Mouse (Mus musculus): Measurements from ENCODE around the gene Iqgap2.

Iqgap2 gene

DNA sequence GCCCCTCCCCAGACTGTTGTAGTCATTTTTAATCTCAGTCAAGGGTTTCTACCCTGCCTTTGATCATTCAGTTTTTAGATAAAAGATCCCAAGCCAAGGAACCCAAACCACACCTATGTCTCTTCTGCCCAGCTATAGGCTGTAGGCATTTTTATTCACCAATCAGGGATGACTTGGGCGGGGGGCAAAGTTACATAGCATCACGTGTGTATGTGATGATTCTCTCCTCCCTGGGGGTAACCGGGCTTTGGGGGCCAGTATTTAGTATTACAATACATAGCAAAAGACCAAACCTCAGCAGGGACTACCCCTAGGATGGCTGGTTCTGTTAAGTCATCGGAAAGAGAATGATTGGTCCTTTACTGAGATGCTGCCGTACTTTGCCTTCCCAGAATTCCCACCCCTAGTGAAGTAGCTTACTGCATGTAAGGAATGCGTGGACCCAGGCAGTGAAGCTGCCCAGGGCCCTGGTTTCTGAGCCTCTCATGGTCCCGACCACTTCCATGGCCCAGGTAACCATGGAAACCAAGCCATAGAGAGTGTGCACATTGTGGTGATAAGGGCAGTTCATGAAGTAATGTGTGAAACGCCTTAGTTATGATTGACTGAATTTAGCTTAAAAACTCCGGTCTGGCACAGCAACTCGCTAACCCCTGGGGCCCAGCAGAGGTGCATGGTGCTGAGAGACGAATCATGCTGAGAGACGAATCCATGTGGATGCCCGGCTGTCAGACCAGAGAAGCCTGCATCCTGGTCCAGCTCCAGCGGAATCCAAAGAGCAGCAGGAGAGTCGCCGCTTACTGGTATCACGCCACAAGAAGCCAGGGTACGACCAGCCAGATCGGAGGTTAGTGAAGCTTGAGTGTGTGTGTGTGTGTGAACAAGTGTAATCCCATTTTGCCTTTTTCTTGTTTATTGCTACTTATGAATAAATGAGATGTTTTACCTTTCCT lies 308.2 kb downstream of the Iqgap2 start:
- DNase-seq (ENCODE audit: inconsistent ontology term) = no peak

DNA sequence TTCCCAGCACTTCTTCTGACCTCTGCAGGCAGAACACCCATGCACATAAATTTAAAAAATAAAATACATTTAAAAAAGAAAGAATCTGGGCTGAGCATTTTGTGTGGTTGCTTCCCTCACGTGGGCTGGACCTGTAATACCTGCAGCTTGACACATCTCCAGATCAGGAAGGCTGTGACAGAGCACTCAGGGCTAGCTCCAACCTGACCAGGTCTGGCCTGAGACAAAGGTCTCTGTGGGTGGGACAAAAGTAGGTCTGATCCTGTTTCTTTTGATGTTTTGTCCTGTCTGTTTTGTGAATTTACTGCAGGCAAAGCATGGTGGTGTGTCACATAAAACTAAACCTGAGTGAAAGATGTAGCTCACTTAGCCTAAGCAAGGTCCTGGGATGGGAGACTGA lies 309.9 kb downstream of the Iqgap2 start:
- DNase-seq (ENCODE audit: inconsistent ontology term) = no peak

DNA sequence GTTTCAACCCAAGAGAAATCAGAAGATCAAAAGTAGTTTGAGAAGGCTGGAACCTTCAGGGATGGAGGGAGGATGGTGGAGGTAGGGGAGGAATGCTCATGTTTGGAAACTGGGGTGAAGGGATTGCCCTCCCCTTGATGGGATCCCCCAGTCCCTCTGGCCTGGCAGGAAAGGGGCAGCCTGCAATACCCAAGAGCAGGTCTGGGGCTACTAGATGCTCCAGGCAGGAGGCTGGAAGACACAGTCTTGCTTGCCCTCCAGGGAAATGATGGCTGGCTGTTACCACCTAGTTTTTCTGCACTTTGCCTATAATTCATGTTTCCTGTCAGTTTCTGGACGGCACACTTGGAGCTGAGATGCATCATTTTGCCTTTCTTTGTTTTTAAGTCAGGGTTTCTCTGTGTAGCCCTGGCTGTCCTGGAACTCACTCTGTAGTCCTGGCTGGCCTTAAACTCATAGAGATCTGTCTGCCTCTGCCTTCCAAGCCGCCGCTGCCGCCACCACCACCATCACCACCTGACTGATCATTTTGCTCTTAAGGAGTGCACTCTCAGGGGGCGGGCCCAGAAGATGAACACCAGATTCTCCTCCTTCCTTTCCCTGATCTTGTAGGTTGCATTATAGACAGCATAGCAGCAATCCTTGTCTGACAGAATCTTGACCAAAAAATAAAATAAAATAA lies 313.6 kb downstream of the Iqgap2 start:
- DNase-seq (ENCODE audit: inconsistent ontology term) = no peak
